Mouse (Mus musculus) cortical plate, adult 2 months (tissue): ENCODE measurements around the gene Prpsap1.

ENCODE experiments used
- CTCF ChIP-seq: fragments of 200-500 bp; IDR thresholded peaks from 2 replicates; pipeline ENCODE4 v1.5.1; 2011; ENCODE audit warnings: mild to moderate bottlenecking, control low read depth, low read length; ENCODE audit not compliant: insufficient read depth; ENCODE audit errors: extremely low read depth
- POLR2A ChIP-seq: fragments of 200-500 bp; IDR thresholded peaks from 2 replicates; pipeline ENCODE4 v1.6.1; 2011; ENCODE audit warnings: mild to moderate bottlenecking, low read length, control low read depth; ENCODE audit not compliant: insufficient read depth; ENCODE audit errors: extremely low read depth

DNA sequence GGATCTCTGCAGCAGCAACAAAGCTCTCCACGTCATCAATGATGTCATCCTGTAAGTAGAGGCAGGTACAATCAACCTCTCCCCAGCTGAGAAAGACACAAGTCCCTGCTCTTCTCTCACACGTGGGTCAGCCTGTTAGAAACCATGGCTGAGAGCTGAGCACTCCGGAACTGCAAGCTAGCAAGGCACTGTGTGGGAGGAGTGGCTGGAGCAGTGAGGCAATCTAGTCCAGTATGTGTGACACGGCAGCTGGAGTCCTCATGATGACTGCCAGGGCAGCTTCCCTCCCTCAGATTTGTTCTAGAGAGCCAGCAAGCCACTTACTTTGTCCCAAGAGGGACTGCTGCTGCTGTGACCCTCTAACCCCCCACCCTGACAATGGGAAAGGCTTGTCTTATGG, 21.7 kb downstream of the Prpsap1 start:
- TF ChIP-seq CTCF (no peak), POLR2A (no peak)
